Mouse (Mus musculus) cortical plate, adult 2 months (tissue): Measurements from ENCODE around the gene Nptx1.

Experiments
- CTCF ChIP-seq: fragments of 200-500 bp; IDR thresholded peaks from 2 replicates; pipeline ENCODE4 v1.5.1; 2011; ENCODE audit warnings: mild to moderate bottlenecking, control low read depth, low read length; ENCODE audit not compliant: insufficient read depth; ENCODE audit errors: extremely low read depth
- POLR2A ChIP-seq: fragments of 200-500 bp; IDR thresholded peaks from 2 replicates; pipeline ENCODE4 v1.6.1; 2011; ENCODE audit warnings: mild to moderate bottlenecking, low read length, control low read depth; ENCODE audit not compliant: insufficient read depth; ENCODE audit errors: extremely low read depth

DNA sequence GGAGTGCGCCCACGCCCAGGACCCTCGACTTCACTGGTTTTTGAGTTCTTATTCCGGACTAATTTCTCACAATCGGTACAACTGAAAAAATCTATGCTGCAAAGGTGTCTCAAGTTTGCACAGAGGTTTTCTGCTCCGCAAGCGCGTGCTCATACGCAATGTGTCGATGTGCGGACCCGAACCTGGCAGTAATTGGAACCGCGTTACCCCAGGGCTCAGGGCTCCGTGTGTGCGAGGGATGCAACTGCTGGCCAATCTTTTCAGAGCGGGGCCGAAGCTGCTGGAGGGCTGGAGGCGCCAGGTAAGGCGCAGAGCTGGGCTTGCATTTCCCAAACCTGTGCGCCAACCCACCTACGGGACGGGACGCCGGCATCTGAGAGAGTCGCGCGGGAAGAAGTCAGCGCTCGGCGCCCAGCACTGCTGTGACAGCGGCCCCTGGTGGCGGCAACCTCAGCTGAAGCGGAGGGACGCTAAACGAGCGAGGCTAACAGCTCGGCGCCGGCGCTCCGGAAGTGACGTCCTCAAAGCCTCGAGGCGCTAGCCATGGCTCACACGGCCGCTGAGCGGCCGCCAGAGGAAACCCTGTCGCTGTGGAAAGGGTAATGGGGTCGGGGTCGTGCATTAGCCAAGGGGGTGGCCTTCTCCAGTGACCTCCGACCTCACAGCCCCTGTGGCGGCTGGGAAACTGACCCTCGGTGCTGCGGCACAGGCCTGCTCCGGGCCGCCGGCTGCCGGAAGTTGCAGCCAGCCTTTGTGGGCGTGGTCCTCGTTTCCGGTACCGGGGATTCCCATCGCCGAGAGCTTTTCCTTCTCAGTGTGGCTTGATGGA lies 56.5 kb downstream of the Nptx1 start, which contains the start of gene Endov:
- 0 out of 2 replicates have a peak, but pooled peaks have one; percentile 52 for TF ChIP-seq POLR2A
- peak; percentile 70 for TF ChIP-seq CTCF
